Mouse (Mus musculus) brain, embryonic 14.5 days (tissue): ENCODE measurements around the gene Myrfl.

Experiments used
- CTCF ChIP-seq: fragments of 200-500 bp; IDR thresholded peaks from 2 replicates; pipeline ENCODE4 v1.5.1; 2012; ENCODE audit warnings: inconsistent platforms, mild to moderate bottlenecking, moderate library complexity, borderline replicate concordance; ENCODE audit not compliant: insufficient read depth, insufficient read length; ENCODE audit errors: extremely low read depth
- POLR2A ChIP-seq: fragments of 200-500 bp; IDR thresholded peaks from 2 replicates; pipeline ENCODE4 v1.6.1; 2012; ENCODE audit warnings: mild to moderate bottlenecking, inconsistent platforms, borderline replicate concordance; ENCODE audit not compliant: poor library complexity, insufficient read depth, insufficient read length, severe bottlenecking; ENCODE audit errors: extremely low read depth

- no peak for TF ChIP-seq CTCF
- no peak for TF ChIP-seq POLR2A
Observed at GRCm38 (mm10) chr10:116750895-116751294, 145.8 kb downstream of the Myrfl start.
